Mouse (Mus musculus) stomach, embryonic 16.5 days (tissue): ENCODE data around the gene Cacng7. TPM values are rescaled to one million over a fixed set of nuclear protein-coding genes. Genes with fewer than 3 reads are reported as not detected.
"Not testable (repeated sequence)": the region's sequence is repeated elsewhere in the genome, so short reads cannot be mapped to it uniquely, and the experiment has no call there.

Source experiments
- ATAC-seq: fragments of 200-750 bp; cut with Nextera tagmentation; 2 replicates; pipeline ENCODE4 v1.8.0; 2017; ENCODE audit warnings: moderate number of reproducible peaks, moderate TSS enrichment; ENCODE audit not compliant: insufficient read depth, low FRiP score
- H3K27ac ChIP-seq: fragments of 300-500 bp; sonication (generic); 2 replicates; pipeline ENCODE4 v1.5.1; 2014; ENCODE audit warnings: low read length
- H3K27me3 ChIP-seq: fragments of 300-500 bp; sonication (generic); 2 replicates; pipeline ENCODE4 v1.6.1; 2014; ENCODE audit warnings: low read length, control low read depth, mixed read lengths; ENCODE audit not compliant: control insufficient read depth, insufficient read depth
- H3K36me3 ChIP-seq: fragments of 300-500 bp; sonication (generic); 2 replicates; pipeline ENCODE4 v1.6.1; 2014; ENCODE audit warnings: low read length; ENCODE audit not compliant: control insufficient read depth, insufficient read depth
- H3K4me1 ChIP-seq: fragments of 300-500 bp; sonication (generic); 2 replicates; pipeline ENCODE4 v1.6.1; 2014; ENCODE audit warnings: low read length, control low read depth, mixed read lengths; ENCODE audit not compliant: control insufficient read depth, insufficient read depth
- H3K4me2 ChIP-seq: fragments of 300-500 bp; sonication (generic); 2 replicates; pipeline ENCODE4 v1.6.1; 2014; ENCODE audit warnings: low read depth, low read length, mixed read lengths
- H3K4me3 ChIP-seq: fragments of 300-500 bp; sonication (generic); replicated peaks from 2 replicates; pipeline ENCODE4 v1.5.1; 2014; ENCODE audit warnings: mild to moderate bottlenecking, low read length
- H3K9ac ChIP-seq: fragments of 300-500 bp; sonication (generic); 2 replicates; pipeline ENCODE4 v1.6.1; 2014; ENCODE audit warnings: low read length
- H3K9me3 ChIP-seq: fragments of 300-500 bp; sonication (generic); replicated peaks from 2 replicates; pipeline ENCODE4 v1.6.1; 2016; ENCODE audit warnings: low read length, control low read depth; ENCODE audit not compliant: control insufficient read depth
- WGBS: fragments of 180-500 bp; shearing (Covaris S2); extraction: QIAGEN DNeasy Blood & Tissue Kit; methylation state at CpG from one replicate; pipeline ENCODE4 v1.1.7; 2014; 5-methylcytosine and 5-hydroxymethylcytosine counted together
- polyA plus RNA-seq: library from polyadenylated mRNA; unstranded; fragments of >200 nt; fragmentation: Nextera tagmentation; extraction: Ambion mirVana; gene quantifications from 2 replicates; pipeline ENCODE4 v1.2.1, GENCODE M21; 2015

The Cacng7 gene
- polyA plus RNA-seq, 1 experiment from 2014 or later: 1.4 TPM

- no peak for ATAC-seq
- Histone ChIP-seq H3K27me3 (no peaks in the 10 kb centered on the region), H3K4me2 (peak overlapping the region; percentile 73), H3K9ac (peak overlapping the region; percentile 82), H3K36me3 (peaks cover 21% of the 10 kb centered on the region; the same call in 1 of the 2 replicates), H3K4me1 (peaks cover 45% of the 10 kb centered on the region), H3K27ac (peak overlapping the region; percentile 95), H3K4me3 (peak overlapping the region; percentile 61), H3K9me3 (no peaks in the 10 kb centered on the region)
- 53% methylated on average over 3 of the region's 3 CpGs for WGBS
Observed at GRCm38 (mm10) chr7:3291764-3292163, 41.0 kb upstream of the Cacng7 start.

- not testable (repeated sequence) for H3K27me3 ChIP-seq
Observed at GRCm38 (mm10) chr7:3292271-3292670, 40.5 kb upstream of the Cacng7 start.

GRCm38 (mm10) chr7:3292791-3293190 is 40.0 kb upstream of the Cacng7 start:
- peak; percentile 85 for ATAC-seq
- WGBS: 0% methylated on average over 14 of the region's 14 CpGs
- Histone ChIP-seq H3K4me3 (peak overlapping the region; percentile 61), H3K9ac (peak overlapping the region; percentile 82), H3K27me3 (no peaks in the 10 kb centered on the region), H3K9me3 (no peaks in the 10 kb centered on the region), H3K36me3 (peaks cover 30% of the 10 kb centered on the region), H3K4me1 (peaks cover 56% of the 10 kb centered on the region), H3K27ac (peak overlapping the region; percentile 95), H3K4me2 (peak overlapping the region; percentile 73)

More at GRCm38 (mm10) chr7:3292271-3292670, 40.5 kb upstream of the Cacng7 start:
- Histone ChIP-seq H3K4me3 (peak overlapping the region; percentile 61), H3K4me2 (peak overlapping the region; percentile 73), H3K4me1 (peaks cover 50% of the 10 kb centered on the region), H3K9ac (peak overlapping the region; percentile 82), H3K27ac (peak overlapping the region; percentile 95), H3K36me3 (peaks cover 26% of the 10 kb centered on the region)
- H3K9me3 ChIP-seq, ATAC-seq: not testable (repeated sequence)
- 50% methylated on average over 12 of the region's 12 CpGs for WGBS

- ATAC-seq: no peak
- 86% methylated on average over 1 of the region's 1 CpGs for WGBS
- Histone ChIP-seq H3K4me1 (peaks cover 62% of the 10 kb centered on the region), H3K36me3 (peaks cover 40% of the 10 kb centered on the region), H3K27me3 (no peaks in the 10 kb centered on the region), H3K27ac (peak overlapping the region; percentile 76), H3K4me2 (no peak overlapping the region), H3K4me3 (no peak overlapping the region), H3K9ac (no peak overlapping the region), H3K9me3 (no peaks in the 10 kb centered on the region)
Observed at GRCm38 (mm10) chr7:3294794-3295193, 38.0 kb upstream of the Cacng7 start.

GRCm38 (mm10) chr7:3295321-3296110 is 37.2 kb upstream of the Cacng7 start:
- no peak for ATAC-seq
- Histone ChIP-seq H3K27me3 (no peaks in the 10 kb centered on the region), H3K4me1 (peaks cover 65% of the 10 kb centered on the region), H3K4me2 (peak overlapping the region; percentile 27; the same call in 1 of the 2 replicates), H3K9me3 (no peaks in the 10 kb centered on the region), H3K36me3 (peaks cover 42% of the 10 kb centered on the region), H3K4me3 (no peak overlapping the region), H3K9ac (no peak overlapping the region), H3K27ac (peak overlapping the region; percentile 76)
- 62% methylated on average over 5 of the region's 5 CpGs for WGBS

- no peak for ATAC-seq
- no peak overlapping the region for H3K9ac ChIP-seq
- peaks cover 42% of the 10 kb centered on the region for H3K36me3 ChIP-seq
- H3K4me1 ChIP-seq: peaks cover 67% of the 10 kb centered on the region
- no peak overlapping the region for H3K27ac ChIP-seq
- no peaks in the 10 kb centered on the region for H3K27me3 ChIP-seq
- no peak overlapping the region for H3K4me2 ChIP-seq
- WGBS: 92% methylated on average over 16 of the region's 16 CpGs
- no peak overlapping the region for H3K4me3 ChIP-seq
- H3K9me3 ChIP-seq: no peaks in the 10 kb centered on the region
Observed at GRCm38 (mm10) chr7:3296711-3297110, 36.0 kb upstream of the Cacng7 start.

- Histone ChIP-seq H3K4me1 (peaks cover 66% of the 10 kb centered on the region), H3K27ac (no peak overlapping the region)
- no peak for ATAC-seq
Observed at GRCm38 (mm10) chr7:3299941-3300617, 32.7 kb upstream of the Cacng7 start.

DNA sequence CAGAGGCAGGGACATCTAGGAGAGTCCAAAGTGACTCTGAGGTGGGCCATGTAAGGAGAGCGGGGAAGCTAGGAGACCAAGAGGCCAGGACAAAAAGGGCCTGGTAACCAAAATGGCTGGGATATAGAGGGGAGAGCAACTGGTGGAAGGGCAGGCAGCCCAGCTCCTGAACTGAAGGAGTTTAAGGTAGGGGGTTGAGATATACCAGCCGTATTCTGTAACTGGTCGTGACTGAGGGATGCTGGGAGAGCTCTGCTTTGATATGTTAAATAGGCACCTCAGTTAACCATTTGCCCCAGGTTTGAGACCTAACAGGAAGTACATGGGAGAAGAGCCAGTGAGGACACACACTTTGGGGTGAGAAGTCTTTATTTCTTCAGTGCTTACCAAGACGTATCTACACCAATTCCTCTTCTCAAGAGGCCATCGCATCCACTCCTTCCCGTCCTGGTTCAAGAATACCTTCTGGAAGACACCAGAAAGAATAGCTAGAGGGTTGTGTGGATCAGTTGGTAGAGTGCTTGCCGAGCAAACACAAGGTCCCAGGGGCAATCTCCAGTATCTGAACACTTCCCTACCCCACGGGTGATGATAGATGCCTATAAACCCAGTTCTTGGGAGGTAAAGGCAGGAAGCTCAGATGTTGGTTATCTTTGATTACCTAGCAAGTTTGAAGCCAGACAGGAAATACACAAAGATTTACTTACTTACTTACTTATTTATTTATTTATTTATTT is 31.7 kb upstream of the Cacng7 start:
- no peaks in the 10 kb centered on the region for H3K9me3 ChIP-seq

More at GRCm38 (mm10) chr7:3299941-3300617, 32.7 kb upstream of the Cacng7 start:
- Histone ChIP-seq H3K4me2 (no peak overlapping the region), H3K27me3 (peaks cover 17% of the 10 kb centered on the region), H3K4me3 (no peak overlapping the region), H3K9ac (no peak overlapping the region), H3K36me3 (peaks cover 36% of the 10 kb centered on the region), H3K9me3 (no peaks in the 10 kb centered on the region)
- WGBS: 49% methylated on average over 7 of the region's 7 CpGs

More for the DNA sequence above, 31.7 kb upstream of the Cacng7 start:
- peaks cover 28% of the 10 kb centered on the region for H3K36me3 ChIP-seq
- ATAC-seq: no peak
- 67% methylated on average over 8 of the region's 8 CpGs for WGBS
- no peak overlapping the region for H3K9ac ChIP-seq
- H3K27ac ChIP-seq: no peak overlapping the region
- peaks cover 18% of the 10 kb centered on the region for H3K27me3 ChIP-seq
- peaks cover 57% of the 10 kb centered on the region for H3K4me1 ChIP-seq
- no peak overlapping the region for H3K4me3 ChIP-seq
- no peak overlapping the region for H3K4me2 ChIP-seq
